Mouse (Mus musculus): ENCODE data around the gene Wbp2nl.

Wbp2nl gene

GRCm38 (mm10) chr15:82268783-82269182, 30.0 kb upstream of the Wbp2nl start:
- Histone ChIP-seq H3K4me3 (replicated peaks; ENCODE audit: low read length) (no peak overlapping the region), H3K27me3 (ENCODE audit: insufficient read depth, low read length) (peaks cover 28% of the 10 kb centered on the region), H3K9me3 (ENCODE audit: low read length) (no peaks in the 10 kb centered on the region), H3K36me3 (ENCODE audit: insufficient read depth, low read length) (no peaks in the 10 kb centered on the region), H3K4me1 (replicated peaks; ENCODE audit: low read depth, low read length) (peaks cover 54% of the 10 kb centered on the region)
- TF ChIP-seq NANOG (IDR thresholded peaks at IDR 0.05; ENCODE audit: borderline replicate concordance, low read length): no peak
- TF ChIP-seq CTCF (conservative IDR thresholded peaks at IDR 0.05; ENCODE audit: low read length): no peak
- TF ChIP-seq POU5F1 (IDR thresholded peaks at IDR 0.05; ENCODE audit: borderline replicate concordance, low read length): no peak

- H3K36me3 ChIP-seq (ENCODE audit: insufficient read depth, low read length): no peaks in the 10 kb centered on the region
- no peaks in the 10 kb centered on the region for H3K9me3 ChIP-seq (ENCODE audit: low read length)
- peaks cover 59% of the 10 kb centered on the region for H3K4me1 ChIP-seq (replicated peaks; ENCODE audit: low read depth, low read length)
- TF ChIP-seq POU5F1 (IDR thresholded peaks at IDR 0.05; ENCODE audit: borderline replicate concordance, low read length) (no peak), NANOG (IDR thresholded peaks at IDR 0.05; ENCODE audit: borderline replicate concordance, low read length) (no peak), CTCF (conservative IDR thresholded peaks at IDR 0.05; ENCODE audit: low read length) (peak; percentile 78)
- H3K4me3 ChIP-seq (replicated peaks; ENCODE audit: low read length): no peak overlapping the region
- peaks cover 50% of the 10 kb centered on the region for H3K27me3 ChIP-seq (ENCODE audit: insufficient read depth, low read length)
Observed at GRCm38 (mm10) chr15:82271201-82271600, 27.6 kb upstream of the Wbp2nl start.

DNA sequence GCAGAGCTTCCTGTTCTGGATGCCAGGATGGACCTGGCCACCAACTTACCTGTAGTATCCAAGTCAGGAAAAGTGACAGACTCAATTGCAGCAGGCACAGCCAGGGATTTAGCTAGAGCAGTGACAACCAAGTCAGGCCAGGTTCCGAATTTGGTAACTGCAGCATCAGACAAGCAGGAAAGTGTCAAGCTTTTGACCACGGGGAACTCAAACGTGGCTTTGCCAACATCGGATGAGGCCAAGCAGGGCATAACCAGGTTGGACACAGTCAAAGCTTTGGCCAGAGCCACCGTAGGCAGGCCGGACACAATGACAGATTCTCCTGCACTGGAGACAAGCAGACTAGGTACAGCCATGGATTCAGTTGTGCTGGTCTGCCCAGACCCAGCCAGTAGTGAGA, 26.5 kb upstream of the Wbp2nl start:
- peaks cover 54% of the 10 kb centered on the region for H3K4me1 ChIP-seq (replicated peaks; ENCODE audit: low read depth, low read length)
- no peak for TF ChIP-seq POU5F1 (IDR thresholded peaks at IDR 0.05; ENCODE audit: borderline replicate concordance, low read length)
- TF ChIP-seq NANOG (IDR thresholded peaks at IDR 0.05; ENCODE audit: borderline replicate concordance, low read length): no peak
- TF ChIP-seq CTCF (conservative IDR thresholded peaks at IDR 0.05; ENCODE audit: low read length): no peak
- H3K4me3 ChIP-seq (replicated peaks; ENCODE audit: low read length): no peak overlapping the region
- no peaks in the 10 kb centered on the region for H3K9me3 ChIP-seq (ENCODE audit: low read length)
- no peaks in the 10 kb centered on the region for H3K36me3 ChIP-seq (ENCODE audit: insufficient read depth, low read length)
- peaks cover 61% of the 10 kb centered on the region for H3K27me3 ChIP-seq (ENCODE audit: insufficient read depth, low read length)

DNA sequence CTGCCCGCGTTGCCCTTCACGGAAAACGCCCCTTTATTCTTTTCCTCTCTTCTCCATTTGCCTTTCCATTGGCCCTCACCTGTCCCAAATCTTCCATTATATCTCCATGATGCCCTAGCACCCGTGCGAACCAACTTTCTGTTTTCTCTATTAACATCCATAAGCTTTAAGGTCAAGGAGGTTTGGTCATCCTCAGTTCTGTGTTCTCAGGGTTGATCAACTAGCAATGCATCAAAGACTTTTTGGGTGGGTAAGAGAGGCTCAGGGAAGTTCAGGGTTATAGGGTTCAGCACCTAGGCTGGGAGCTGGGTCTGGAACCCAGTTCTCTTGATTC, 24.2 kb upstream of the Wbp2nl start, which contains the start of gene Sept3:
Gene Sept3, plus strand, starts transcription at position 301 of the 334 bp plus-strand sequence.
- H3K4me3 ChIP-seq (replicated peaks; ENCODE audit: low read length): peak within 1 kb of the TSS; percentile 87
- no peak for TF ChIP-seq CTCF (conservative IDR thresholded peaks at IDR 0.05; ENCODE audit: low read length)
- no peak for TF ChIP-seq POU5F1 (IDR thresholded peaks at IDR 0.05; ENCODE audit: borderline replicate concordance, low read length)
- no peak for TF ChIP-seq NANOG (IDR thresholded peaks at IDR 0.05; ENCODE audit: borderline replicate concordance, low read length)
- H3K9me3 ChIP-seq (ENCODE audit: low read length): no peaks in the 10 kb centered on the region
- peaks cover 42% of the 10 kb centered on the region for H3K4me1 ChIP-seq (replicated peaks; ENCODE audit: low read depth, low read length)
- H3K36me3 ChIP-seq (ENCODE audit: insufficient read depth, low read length): peaks cover 7% of the 10 kb centered on the region
- H3K27me3 ChIP-seq (ENCODE audit: insufficient read depth, low read length): peaks cover 68% of the 10 kb centered on the region

DNA sequence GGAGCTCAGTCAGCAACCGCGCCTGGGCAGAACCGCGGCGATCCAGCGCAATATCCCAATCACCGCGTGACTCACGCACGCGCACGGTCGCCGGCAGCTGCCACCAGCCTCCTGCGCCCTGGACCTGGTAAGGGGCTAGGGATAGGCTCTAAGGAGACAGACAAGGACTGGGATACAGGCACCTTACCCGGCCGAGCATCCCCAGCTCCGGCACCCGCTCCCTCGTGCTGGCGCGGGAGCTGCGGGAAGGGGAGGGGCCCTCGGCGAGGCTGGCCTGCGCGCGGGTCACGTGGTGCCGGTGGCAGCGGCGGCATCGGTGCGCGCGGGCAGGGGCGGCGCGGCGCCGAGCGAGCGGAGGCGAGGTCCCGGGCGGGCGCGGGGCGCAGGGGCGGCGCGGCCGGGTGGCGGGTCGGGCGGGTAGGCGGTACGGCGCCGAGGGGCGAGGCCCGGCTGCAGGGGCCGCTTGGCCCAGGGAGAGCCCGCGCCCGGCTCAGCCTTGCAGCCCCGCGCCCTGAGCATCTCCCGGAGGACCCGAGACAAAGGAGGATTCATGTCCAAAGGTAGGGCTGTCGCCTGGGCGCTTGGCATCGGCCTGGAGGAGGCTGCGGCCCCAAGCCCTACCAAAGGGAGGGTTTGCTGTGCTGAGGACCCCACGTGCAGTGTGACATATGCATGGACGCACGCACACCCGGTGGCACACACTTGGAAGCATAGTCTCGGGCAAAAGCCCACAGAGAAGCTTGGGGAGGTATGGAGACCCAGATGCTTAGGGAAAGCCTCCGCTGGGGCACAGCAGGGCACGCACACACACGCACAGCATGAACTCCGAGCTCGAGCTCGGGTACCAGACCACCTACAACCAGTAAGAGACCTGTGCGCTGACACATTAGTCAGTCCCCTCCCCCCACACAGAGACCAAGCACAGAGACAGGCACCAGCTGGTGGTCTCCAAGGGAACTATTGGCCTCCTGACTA, 23.5 kb upstream of the Wbp2nl start:
- H3K4me3 ChIP-seq (replicated peaks; ENCODE audit: low read length): peak overlapping the region; percentile 87
- peaks cover 10% of the 10 kb centered on the region for H3K36me3 ChIP-seq (ENCODE audit: insufficient read depth, low read length)
- peaks cover 68% of the 10 kb centered on the region for H3K27me3 ChIP-seq (ENCODE audit: insufficient read depth, low read length)
- H3K4me1 ChIP-seq (replicated peaks; ENCODE audit: low read depth, low read length): peaks cover 42% of the 10 kb centered on the region
- TF ChIP-seq CTCF (conservative IDR thresholded peaks at IDR 0.05; ENCODE audit: low read length) (no peak), NANOG (IDR thresholded peaks at IDR 0.05; ENCODE audit: borderline replicate concordance, low read length) (no peak), POU5F1 (IDR thresholded peaks at IDR 0.05; ENCODE audit: borderline replicate concordance, low read length) (no peak)
- no peaks in the 10 kb centered on the region for H3K9me3 ChIP-seq (ENCODE audit: low read length)

DNA sequence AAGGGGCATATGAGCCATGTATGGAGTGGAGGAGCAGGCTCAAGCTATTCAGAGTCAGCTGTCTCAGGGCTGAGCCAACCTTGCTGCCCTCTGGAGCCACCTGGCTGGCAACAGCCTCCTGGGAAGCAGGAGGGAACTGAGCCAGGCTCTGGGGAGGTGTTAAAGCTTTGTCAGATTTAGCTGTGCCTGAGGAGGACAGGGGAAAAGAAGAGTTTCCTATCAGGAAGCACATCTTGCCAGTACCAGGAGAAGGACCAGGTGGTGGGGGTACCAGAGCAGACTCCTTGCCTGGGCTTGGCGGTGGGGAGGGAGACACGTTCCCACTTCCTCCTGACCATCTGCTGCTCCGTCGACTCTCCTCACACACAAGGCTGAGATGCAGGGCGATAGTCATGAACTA, 21.2 kb upstream of the Wbp2nl start:
- peaks cover 32% of the 10 kb centered on the region for H3K4me1 ChIP-seq (replicated peaks; ENCODE audit: low read depth, low read length)
- TF ChIP-seq POU5F1 (IDR thresholded peaks at IDR 0.05; ENCODE audit: borderline replicate concordance, low read length) (no peak), NANOG (IDR thresholded peaks at IDR 0.05; ENCODE audit: borderline replicate concordance, low read length) (no peak), CTCF (conservative IDR thresholded peaks at IDR 0.05; ENCODE audit: low read length) (no peak)

DNA sequence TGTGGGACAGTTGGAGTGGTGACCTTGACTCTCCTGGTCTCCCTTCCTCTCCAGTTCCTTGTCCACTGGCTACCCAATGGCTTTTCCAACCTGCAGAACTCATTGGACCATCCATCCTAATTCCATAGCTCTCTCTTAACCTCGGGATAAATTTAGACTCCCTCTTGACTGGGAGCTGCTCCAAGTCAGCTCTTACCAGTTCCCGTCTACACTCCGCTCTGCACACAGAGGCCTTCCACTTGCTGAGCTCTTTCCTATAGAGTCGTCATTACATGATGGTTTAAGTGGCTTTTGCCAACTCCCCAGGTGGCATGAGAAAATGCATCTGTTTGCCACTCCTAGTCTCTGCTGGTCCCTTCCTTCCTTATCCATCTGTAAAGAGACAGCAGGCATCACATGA, 18.1 kb upstream of the Wbp2nl start:
- Histone ChIP-seq H3K36me3 (ENCODE audit: insufficient read depth, low read length) (peaks cover 42% of the 10 kb centered on the region), H3K4me1 (replicated peaks; ENCODE audit: low read depth, low read length) (peaks cover 16% of the 10 kb centered on the region), H3K27me3 (ENCODE audit: insufficient read depth, low read length) (peaks cover 27% of the 10 kb centered on the region), H3K4me3 (replicated peaks; ENCODE audit: low read length) (no peak overlapping the region), H3K9me3 (ENCODE audit: low read length) (no peaks in the 10 kb centered on the region)
- TF ChIP-seq POU5F1 (IDR thresholded peaks at IDR 0.05; ENCODE audit: borderline replicate concordance, low read length): no peak
- no peak for TF ChIP-seq CTCF (conservative IDR thresholded peaks at IDR 0.05; ENCODE audit: low read length)
- TF ChIP-seq NANOG (IDR thresholded peaks at IDR 0.05; ENCODE audit: borderline replicate concordance, low read length): no peak

More for the DNA sequence above, 21.2 kb upstream of the Wbp2nl start:
- peaks cover 17% of the 10 kb centered on the region for H3K36me3 ChIP-seq (ENCODE audit: insufficient read depth, low read length)
- H3K4me3 ChIP-seq (replicated peaks; ENCODE audit: low read length): no peak overlapping the region
- H3K9me3 ChIP-seq (ENCODE audit: low read length): no peaks in the 10 kb centered on the region
- H3K27me3 ChIP-seq (ENCODE audit: insufficient read depth, low read length): peaks cover 54% of the 10 kb centered on the region

DNA sequence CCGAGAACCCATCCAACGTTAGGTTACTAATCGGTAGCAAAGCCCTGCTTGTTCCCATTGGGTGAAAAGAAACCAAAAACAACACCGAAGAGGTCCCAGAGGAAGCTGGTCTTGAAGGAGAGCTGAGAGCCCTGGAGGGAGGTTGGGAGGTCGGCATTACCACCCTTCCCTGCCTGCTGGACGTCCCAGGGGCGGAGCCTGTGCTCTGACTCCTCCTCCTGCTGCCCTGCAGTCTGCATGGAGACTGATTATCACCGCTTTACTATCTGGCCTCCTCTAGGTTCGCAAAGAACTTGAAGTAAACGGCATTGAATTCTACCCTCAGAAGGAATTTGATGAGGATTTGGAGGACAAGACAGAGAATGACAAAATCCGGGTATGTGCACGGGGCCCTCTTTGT, 12.6 kb upstream of the Wbp2nl start:
- Histone ChIP-seq H3K27me3 (ENCODE audit: insufficient read depth, low read length) (no peaks in the 10 kb centered on the region), H3K4me1 (replicated peaks; ENCODE audit: low read depth, low read length) (peaks cover 10% of the 10 kb centered on the region), H3K9me3 (ENCODE audit: low read length) (no peaks in the 10 kb centered on the region), H3K36me3 (ENCODE audit: insufficient read depth, low read length) (peaks cover 57% of the 10 kb centered on the region), H3K4me3 (replicated peaks; ENCODE audit: low read length) (no peak overlapping the region)
- TF ChIP-seq CTCF (conservative IDR thresholded peaks at IDR 0.05; ENCODE audit: low read length) (no peak), POU5F1 (IDR thresholded peaks at IDR 0.05; ENCODE audit: borderline replicate concordance, low read length) (no peak), NANOG (IDR thresholded peaks at IDR 0.05; ENCODE audit: borderline replicate concordance, low read length) (no peak)

Data from E14TG2a.4 (cell line).